Mouse (Mus musculus): ENCODE data around the gene Rnf217. TPM values are rescaled to one million over a fixed set of nuclear protein-coding genes. Genes with fewer than 3 reads are reported as not detected.

The Rnf217 gene
- total RNA-seq (2017): 3.9 and 4.0 TPM in 2 replicates

DNA sequence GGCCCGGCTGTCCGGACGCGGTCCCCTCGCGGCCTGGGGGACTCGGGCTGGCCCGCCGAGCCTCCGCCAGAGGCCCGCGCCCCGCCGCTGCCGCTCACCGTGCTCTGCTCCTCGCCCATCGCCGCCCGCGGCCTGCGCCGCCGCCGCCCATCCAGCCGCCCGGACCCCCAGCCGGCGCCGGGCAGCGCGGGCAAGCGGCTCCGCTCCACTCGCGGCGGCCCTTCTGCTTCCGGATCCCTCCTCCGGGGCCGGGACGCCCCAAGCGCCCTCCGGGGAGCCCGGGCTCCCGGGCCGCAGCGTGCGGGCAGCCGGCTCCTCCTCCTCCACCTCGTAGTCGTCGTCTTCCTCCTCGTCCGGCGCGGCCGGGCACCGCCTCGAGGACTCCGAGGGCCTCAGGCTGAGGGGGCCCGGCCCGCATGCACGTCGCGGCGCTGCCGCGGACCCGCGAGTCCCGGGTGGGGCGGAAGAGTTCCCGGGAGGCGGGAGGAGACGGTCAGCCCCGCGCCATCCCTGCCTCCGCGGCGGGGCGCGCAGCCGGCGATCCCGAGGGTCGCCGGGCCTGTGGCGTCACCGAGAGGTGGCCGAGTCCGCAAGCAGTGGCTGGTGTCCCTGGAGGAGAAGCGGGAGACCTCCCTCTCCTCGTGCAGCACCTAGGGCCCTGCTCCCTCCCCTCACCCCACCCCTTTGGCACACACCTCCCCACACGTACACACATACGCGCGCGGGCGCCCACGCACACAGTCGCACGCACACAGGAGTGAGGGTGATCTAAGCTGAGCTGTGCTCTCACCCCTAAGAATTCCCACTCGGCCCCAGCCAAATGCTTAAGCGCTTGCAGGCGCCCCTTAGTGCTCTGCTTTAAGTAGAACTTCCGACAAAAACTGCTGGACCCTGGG, at the start of gene Rnf217:
Gene Rnf217 (minus strand): TSS at position 119 of the 896 bp plus-strand sequence.
- peak; percentile 54 for ATAC-seq (replicated peaks in 1 of 2; ENCODE audit: insufficient read depth in 1 of 2, low FRiP score in 2 of 2, low TSS enrichment in 1 of 2, low read depth in 1 of 2, poor library complexity in 2 of 2, severe bottlenecking in 2 of 2)

DNA sequence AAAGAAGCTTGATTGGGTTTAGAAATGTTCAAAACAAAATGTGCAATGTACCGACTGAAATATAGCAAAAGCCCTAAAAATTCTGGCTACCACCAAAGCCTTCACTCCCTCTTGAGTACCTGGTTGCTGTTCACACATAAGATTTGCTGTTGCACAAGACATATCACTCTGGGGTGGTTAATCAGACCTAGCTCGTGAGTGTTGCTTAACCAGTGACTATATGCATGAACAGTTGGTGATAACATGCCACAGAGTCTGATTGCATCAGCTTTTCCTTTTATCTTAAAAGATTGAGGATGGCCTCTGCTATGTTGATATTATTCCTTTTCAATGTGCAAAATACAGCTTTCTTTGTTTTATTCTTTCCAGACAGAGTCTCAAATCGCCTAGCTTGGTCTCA, 38.3 kb upstream of the Rnf217 start:
- ATAC-seq (replicated peaks in 1 of 2; ENCODE audit: insufficient read depth in 1 of 2, low FRiP score in 2 of 2, low TSS enrichment in 1 of 2, low read depth in 1 of 2, poor library complexity in 2 of 2, severe bottlenecking in 2 of 2): no peak

DNA sequence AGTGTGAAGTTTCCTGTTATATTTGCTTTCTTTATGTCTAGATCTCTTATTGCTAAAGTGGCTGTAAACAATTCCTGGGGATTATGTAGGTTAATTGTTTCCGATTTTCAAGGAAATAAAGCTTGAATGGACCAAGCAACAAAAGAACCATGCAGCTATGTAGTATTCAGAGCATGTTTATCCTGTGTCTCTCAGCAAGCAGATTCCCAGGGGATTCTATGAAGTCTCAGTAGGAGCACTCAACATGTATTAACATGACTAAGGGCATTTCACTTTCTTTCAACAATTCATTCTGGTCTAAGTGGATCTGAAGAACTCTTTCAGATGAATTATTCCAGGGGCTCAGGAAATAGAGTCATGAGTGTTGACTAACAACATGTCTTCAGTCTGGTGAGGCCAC, 37.1 kb upstream of the Rnf217 start:
- no peak for ATAC-seq (replicated peaks in 1 of 2; ENCODE audit: insufficient read depth in 1 of 2, low FRiP score in 2 of 2, low TSS enrichment in 1 of 2, low read depth in 1 of 2, poor library complexity in 2 of 2, severe bottlenecking in 2 of 2)

- ATAC-seq (replicated peaks in 1 of 2; ENCODE audit: insufficient read depth in 1 of 2, low FRiP score in 2 of 2, low TSS enrichment in 1 of 2, low read depth in 1 of 2, poor library complexity in 2 of 2, severe bottlenecking in 2 of 2): no peak
Observed at GRCm38 (mm10) chr10:31635098-31635497, 26.1 kb upstream of the Rnf217 start.

GRCm38 (mm10) chr10:31632005-31632404, 23.0 kb upstream of the Rnf217 start:
- ATAC-seq (replicated peaks in 1 of 2; ENCODE audit: insufficient read depth in 1 of 2, low FRiP score in 2 of 2, low TSS enrichment in 1 of 2, low read depth in 1 of 2, poor library complexity in 2 of 2, severe bottlenecking in 2 of 2): no peak

DNA sequence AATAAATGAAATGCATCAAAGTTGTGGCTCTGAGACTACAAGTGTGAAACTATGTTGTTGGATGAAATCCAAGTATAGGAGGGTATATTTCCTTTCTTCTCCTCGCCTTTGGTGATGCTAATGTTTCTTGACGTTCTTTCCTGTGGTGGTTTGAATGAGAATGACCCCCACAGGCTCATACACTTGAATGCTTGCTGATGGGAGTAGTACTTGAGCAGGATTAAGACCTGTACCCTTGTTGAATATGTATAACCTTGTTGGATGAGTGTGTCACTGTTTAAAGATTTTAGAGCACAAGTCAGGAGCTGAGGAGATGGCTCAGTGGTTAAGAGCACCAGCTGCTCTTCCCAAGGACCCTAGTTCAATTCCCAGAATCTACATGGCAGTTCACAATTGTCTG, 6.4 kb upstream of the Rnf217 start:
- ATAC-seq (replicated peaks in 1 of 2; ENCODE audit: insufficient read depth in 1 of 2, low FRiP score in 2 of 2, low TSS enrichment in 1 of 2, low read depth in 1 of 2, poor library complexity in 2 of 2, severe bottlenecking in 2 of 2): no peak

DNA sequence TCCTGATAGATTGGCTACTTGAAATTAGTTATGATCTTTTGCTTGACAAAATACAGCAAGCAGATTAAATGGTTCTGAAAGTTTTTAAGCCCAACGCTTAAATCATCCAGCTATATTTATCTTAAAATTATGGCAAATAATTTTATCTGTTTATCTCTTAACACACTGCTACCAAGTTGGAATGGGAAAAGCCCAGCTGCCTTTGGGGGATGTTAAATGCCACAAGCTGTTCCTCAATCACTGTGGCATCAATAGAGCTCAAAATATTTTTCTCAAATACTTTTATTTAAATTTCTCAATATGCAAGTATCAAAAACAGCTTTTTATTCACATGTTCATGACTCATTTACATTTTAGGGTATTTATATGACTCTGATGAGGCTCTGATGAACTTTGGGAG, 5.1 kb upstream of the Rnf217 start:
- ATAC-seq (replicated peaks in 1 of 2; ENCODE audit: insufficient read depth in 1 of 2, low FRiP score in 2 of 2, low TSS enrichment in 1 of 2, low read depth in 1 of 2, poor library complexity in 2 of 2, severe bottlenecking in 2 of 2): no peak

DNA sequence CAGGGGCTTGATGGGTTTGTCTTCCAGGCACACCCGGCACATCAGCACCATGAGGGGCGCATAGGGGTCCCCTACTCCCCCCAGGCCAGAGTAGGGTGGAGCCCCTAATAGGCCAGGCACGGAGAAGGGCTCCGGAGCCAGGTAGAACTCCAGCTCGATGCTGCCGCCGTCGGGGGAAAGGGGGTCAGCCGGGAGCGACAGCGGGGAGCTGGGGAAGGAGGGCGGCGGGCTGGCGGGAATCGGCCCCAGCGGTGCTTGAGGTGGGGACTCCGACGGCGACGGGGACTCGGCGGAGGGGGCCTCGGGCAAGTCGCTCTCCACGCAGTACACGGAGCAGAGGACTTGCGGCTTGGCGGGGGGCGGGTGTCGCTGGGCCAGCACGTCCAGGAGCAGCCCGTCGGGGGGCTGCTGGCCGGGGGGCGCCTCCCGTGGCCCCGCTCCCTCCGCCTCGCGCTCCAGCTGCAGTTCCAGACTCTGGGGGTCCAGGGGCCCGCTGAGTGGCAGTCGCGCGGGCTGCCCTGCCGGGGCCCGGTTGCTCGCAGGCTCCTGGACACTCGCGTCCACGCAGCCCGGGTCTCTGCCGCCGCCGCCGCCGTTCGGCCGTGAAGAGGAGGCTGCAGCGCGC, 431 bp downstream of the Rnf217 start:
- peak; percentile 27 to 28 for ATAC-seq (replicated peaks in 1 of 2; ENCODE audit: insufficient read depth in 1 of 2, low FRiP score in 2 of 2, low TSS enrichment in 1 of 2, low read depth in 1 of 2, poor library complexity in 2 of 2, severe bottlenecking in 2 of 2)

DNA sequence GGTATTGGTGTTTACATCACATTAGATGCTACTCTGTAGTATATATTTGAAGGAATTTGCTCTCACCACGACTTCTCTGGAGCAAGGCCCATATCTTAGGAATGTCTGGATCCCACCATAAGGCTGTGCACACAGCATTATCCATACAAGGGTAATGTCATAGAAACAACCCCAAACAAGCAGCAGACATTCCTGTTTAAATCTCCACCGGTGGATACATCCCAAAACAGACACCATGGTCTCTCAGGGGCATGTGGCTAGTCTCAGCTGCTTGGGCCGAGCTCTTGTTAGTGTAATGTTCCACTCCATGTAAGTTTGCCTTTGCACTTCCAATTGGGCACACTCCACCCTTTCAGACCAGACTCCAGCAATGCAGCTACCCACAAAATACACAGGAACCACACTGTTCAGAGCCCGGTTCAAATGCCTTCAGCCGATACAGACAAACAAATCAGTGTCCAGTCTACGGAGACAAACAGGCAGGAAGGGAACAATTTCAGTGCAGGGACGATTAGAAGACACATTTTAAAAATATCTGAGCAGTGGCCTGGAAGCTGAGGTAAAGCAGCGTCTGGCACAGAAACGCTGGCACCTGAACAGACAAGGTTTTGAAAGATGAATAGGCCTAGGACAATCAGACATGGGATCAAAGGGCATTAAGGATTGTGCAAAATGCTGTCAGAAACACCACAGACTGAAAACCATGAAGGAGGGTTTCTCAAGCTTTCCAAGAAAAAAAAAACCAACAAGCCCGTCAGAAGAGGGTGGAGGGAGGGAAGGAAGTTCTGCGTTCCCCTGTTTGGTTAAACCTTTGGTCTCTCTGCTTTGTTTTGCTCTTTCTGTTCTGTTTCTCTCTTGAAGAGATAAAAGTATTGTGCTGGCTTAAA, 1.8 kb downstream of the Rnf217 start:
- peak; percentile 7 to 18; a peak in 1 of 4 replicates for ATAC-seq (replicated peaks in 1 of 2; ENCODE audit: insufficient read depth in 1 of 2, low FRiP score in 2 of 2, low TSS enrichment in 1 of 2, low read depth in 1 of 2, poor library complexity in 2 of 2, severe bottlenecking in 2 of 2)

- no peak for ATAC-seq (replicated peaks in 1 of 2; ENCODE audit: insufficient read depth in 1 of 2, low FRiP score in 2 of 2, low TSS enrichment in 1 of 2, low read depth in 1 of 2, poor library complexity in 2 of 2, severe bottlenecking in 2 of 2)
Observed at GRCm38 (mm10) chr10:31603855-31604254, 5.1 kb downstream of the Rnf217 start.

GRCm38 (mm10) chr10:31600116-31600515, 8.9 kb downstream of the Rnf217 start:
- no peak for ATAC-seq (replicated peaks in 1 of 2; ENCODE audit: insufficient read depth in 1 of 2, low FRiP score in 2 of 2, low TSS enrichment in 1 of 2, low read depth in 1 of 2, poor library complexity in 2 of 2, severe bottlenecking in 2 of 2)

DNA sequence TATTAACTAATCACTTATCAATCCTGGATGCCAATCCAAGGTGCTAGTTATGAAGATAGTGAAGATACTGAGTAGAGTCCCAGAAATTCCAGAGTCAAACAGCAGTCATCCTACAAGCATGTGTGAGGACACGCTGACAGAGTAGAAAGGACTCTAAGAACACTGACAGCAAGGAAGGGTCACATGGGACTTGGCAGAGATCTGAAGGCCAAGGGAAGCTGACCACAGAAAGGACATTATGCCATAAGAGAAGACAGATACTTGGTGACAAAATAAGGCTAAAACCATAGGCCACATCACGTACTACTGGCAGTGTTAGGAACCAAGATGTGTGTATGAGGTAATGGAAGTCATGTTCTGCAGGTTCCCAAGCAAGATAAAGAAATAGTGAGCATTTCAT, 11.1 kb downstream of the Rnf217 start:
- no peak for ATAC-seq (replicated peaks in 1 of 2; ENCODE audit: insufficient read depth in 1 of 2, low FRiP score in 2 of 2, low TSS enrichment in 1 of 2, low read depth in 1 of 2, poor library complexity in 2 of 2, severe bottlenecking in 2 of 2)

GRCm38 (mm10) chr10:31596804-31597203, 12.2 kb downstream of the Rnf217 start:
- no peak for ATAC-seq (replicated peaks in 1 of 2; ENCODE audit: insufficient read depth in 1 of 2, low FRiP score in 2 of 2, low TSS enrichment in 1 of 2, low read depth in 1 of 2, poor library complexity in 2 of 2, severe bottlenecking in 2 of 2)

DNA sequence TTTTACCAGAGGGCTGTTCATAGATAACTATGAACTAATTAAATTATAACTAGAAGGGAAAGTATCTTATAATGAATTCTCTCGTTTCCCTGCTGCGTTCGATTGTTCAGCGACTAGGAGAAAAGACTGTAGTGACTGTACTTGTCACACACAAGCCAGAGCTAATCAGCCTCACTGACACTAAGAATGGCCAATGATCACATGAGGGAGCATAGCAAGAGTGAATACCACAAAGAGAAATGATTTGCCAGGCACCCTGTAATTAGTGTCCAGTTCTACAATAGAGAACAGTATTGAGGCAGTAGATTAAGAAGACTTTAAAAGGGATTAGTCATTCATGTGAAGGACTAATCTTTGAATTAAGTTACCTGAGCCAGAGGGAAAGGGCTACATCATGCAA, 13.7 kb downstream of the Rnf217 start:
- ATAC-seq (replicated peaks in 1 of 2; ENCODE audit: insufficient read depth in 1 of 2, low FRiP score in 2 of 2, low TSS enrichment in 1 of 2, low read depth in 1 of 2, poor library complexity in 2 of 2, severe bottlenecking in 2 of 2): no peak

GRCm38 (mm10) chr10:31592741-31593524, 16.1 kb downstream of the Rnf217 start:
- ATAC-seq (replicated peaks in 1 of 2; ENCODE audit: insufficient read depth in 1 of 2, low FRiP score in 2 of 2, low TSS enrichment in 1 of 2, low read depth in 1 of 2, poor library complexity in 2 of 2, severe bottlenecking in 2 of 2): peak in 1 of 2 experiments; percentile 45; a peak in 1 of 4 replicates

GRCm38 (mm10) chr10:31592095-31592740, 16.8 kb downstream of the Rnf217 start:
- no peak for ATAC-seq (replicated peaks in 1 of 2; ENCODE audit: insufficient read depth in 1 of 2, low FRiP score in 2 of 2, low TSS enrichment in 1 of 2, low read depth in 1 of 2, poor library complexity in 2 of 2, severe bottlenecking in 2 of 2)

GRCm38 (mm10) chr10:31580722-31581121, 28.3 kb downstream of the Rnf217 start:
- ATAC-seq (replicated peaks in 1 of 2; ENCODE audit: insufficient read depth in 1 of 2, low FRiP score in 2 of 2, low TSS enrichment in 1 of 2, low read depth in 1 of 2, poor library complexity in 2 of 2, severe bottlenecking in 2 of 2): no peak
